Mouse (Mus musculus) gastrocnemius, postnatal 36 days (tissue): ENCODE data around the gene Bag2. TPM values are rescaled to one million over a fixed set of nuclear protein-coding genes. Genes with fewer than 3 reads are reported as not detected.

Experiments used
- DNase-seq, 2 experiments: peaks; one replicate each; pipeline ENCODE4 v3.0.0; 2022
- intact Hi-C: fragments of 180-260 bp; cut with DNase I; formaldehyde crosslinking; loops from one replicate; pipeline ENCODE4 v1.15.1; 2025
- total RNA-seq, 2 experiments: library from RNA; stranded (reverse); gene quantifications; 2 replicates each; pipeline ENCODE4 v1.2.3; 2021

The Bag2 gene
- total RNA-seq, 2 experiments from 2014 or later, result 15.8 to 19.0 TPM

DNA sequence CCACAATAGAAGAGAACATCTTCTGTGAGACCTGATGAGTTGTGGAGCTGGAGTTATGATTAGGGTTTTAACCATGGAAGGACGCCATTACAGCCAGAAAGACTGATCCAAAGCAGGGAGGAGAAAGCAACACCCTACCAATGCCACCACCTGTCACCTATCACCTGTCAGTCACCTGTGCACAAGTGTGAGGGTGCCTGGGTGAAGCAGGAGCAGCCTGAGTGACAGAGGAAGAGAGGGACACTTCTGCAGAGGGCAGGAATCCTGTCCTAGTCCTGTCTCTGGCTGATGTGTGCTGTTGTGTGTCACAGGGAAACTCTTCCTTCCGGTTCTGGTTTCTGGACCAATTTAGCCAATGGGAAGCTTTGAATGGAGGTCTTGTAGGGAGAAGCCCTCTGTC is 61.6 kb downstream of the Bag2 start:
- intact Hi-C loops, result no loop called here
- no peak for DNase-seq

Other genes starting within 250 kb of the Bag2 start
- gene Prim2, start 88.0 kb downstream of the Bag2 start, total RNA-seq, result 1 to 10 TPM in 1 of 2 experiments, under 1 TPM in 1; 0.87 to 1.1 TPM
- 1 to 10 TPM; 4.2 to 5.1 TPM for gene Rab23, start 37.9 kb downstream of the Bag2 start, total RNA-seq
- 10 to 100 TPM in 1 of 2 experiments, 1 to 10 TPM in 1; 7.7 to 10.2 TPM for gene Zfp451, start 56.8 kb upstream of the Bag2 start, total RNA-seq
- 1 to 10 TPM; 1.1 to 1.3 TPM for gene Bend6, start 150.0 kb upstream of the Bag2 start, total RNA-seq
- 100 to 1,000 TPM; 215 to 242 TPM for gene Dst, start 150.4 kb upstream of the Bag2 start, total RNA-seq